Mouse (Mus musculus) layer of hippocampus, adult 9-10 months (tissue): Measurements from ENCODE around the gene Myog.

ENCODE experiments used
- DNase-seq: peaks from one replicate; pipeline ENCODE4 v3.0.0; 2022; ENCODE audit warnings: low spot score

The Myog gene

DNA sequence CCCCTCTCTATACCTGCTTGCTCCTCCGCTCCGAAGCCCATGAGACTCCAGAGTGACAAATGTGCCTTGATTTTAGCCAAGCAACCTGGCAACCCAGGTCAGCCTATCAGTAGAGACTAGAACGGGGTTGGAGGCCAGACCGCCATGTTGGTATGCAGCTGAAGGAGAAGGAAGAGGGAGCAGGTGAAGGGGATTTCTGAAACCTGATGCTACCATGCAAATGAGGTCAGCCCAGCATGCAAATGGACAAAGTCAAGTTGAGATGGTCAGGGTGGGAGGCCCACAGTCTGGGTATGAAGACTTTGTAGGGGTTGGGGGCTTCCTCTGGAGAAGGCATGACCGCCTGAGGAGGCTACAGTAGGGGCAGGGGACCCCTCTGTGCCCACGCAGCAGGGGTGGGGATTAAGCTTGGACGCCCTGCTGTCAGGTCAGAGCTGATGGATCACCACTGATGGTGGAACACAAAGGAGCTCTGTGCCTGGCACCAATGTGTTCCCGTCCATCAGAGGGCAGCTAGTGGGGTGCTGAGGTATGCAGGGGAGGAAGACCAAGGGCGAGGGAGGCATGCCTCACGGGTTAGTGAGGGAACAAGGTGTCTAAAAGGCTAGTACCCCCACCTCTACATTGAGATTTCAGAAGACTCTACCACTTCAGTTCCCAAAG lies 4.2 kb upstream of the Myog start:
- no peak for DNase-seq

DNA sequence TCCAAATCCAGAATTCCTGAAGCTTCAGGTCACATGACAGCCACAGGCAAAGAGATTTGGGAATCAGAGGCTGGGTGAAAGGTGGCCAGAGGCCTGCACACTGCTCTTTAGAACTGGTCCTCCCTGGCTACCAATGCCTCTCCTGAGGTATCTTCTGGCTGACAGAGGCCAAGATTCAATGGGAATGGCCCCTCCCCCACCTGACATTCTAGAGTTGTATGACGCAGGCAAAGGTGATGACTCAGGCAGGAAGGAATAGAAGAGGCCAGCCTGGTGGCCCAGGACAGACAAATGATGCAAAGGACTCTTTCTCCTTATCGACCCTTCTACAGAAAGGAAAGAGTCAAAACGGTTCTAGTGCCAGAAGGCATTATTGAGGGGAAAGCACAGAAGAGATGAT lies 1.6 kb upstream of the Myog start:
- no peak for DNase-seq

DNA sequence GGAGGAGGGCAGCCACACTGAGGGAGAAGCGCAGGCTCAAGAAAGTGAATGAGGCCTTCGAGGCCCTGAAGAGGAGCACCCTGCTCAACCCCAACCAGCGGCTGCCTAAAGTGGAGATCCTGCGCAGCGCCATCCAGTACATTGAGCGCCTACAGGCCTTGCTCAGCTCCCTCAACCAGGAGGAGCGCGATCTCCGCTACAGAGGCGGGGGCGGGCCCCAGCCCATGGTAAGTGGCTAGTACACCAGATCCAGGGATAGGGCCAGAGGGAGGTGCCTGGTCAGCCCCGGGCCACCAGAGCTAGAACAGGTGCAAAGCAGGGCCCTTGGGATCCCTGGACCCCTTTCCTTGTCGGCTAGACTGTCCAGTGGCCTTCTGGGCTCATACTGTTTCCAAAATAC lies 511 bp downstream of the Myog start:
- DNase-seq: no peak

DNA sequence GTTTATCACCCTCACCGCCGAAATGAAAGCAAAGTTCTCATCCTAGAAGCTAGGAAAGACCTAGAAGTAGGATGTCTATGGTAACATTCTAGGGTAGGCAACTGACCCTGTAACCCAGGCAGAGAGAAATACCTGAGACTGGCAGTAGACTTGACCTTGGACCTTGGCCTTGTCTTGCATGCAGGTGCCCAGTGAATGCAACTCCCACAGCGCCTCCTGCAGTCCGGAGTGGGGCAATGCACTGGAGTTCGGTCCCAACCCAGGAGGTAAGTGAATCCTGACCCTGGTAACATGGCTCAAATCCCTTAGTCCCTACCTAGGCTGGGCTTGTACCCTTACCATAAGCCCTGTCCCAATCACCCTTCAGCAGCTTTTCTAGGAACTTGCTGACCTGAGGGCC lies 1.1 kb downstream of the Myog start:
- DNase-seq: no peak

DNA sequence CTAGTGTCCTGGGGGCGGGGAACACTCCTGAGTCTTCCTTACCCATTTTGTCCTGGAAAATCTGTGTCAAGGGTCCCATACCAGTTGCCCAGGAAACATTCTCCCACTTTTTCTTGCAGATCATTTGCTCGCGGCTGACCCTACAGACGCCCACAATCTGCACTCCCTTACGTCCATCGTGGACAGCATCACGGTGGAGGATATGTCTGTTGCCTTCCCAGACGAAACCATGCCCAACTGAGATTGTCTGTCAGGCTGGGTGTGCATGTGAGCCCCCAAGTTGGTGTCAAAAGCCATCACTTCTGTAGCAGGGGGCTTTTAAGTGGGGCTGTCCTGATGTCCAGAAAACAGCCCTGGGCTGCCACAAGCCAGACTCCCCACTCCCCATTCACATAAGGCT lies 1.8 kb downstream of the Myog start:
- DNase-seq: no peak

DNA sequence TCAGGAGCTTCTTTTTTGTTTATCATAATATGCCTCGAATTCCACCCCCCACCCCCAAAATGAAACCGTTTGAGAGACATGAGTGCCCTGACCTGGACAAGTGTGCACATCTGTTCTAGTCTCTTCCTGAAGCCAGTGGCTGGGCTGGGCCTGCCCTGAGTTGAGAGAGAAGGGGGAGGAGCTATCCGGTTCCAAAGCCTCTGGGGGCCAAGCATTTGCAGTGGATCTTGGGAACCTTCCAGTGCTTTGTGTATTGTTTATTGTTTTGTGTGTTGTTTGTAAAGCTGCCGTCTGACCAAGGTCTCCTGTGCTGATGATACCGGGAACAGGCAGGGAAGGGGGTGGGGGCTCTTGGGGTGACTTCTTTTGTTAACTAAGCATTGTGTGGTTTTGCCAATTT lies 2.3 kb downstream of the Myog start:
- DNase-seq: no peak

DNA sequence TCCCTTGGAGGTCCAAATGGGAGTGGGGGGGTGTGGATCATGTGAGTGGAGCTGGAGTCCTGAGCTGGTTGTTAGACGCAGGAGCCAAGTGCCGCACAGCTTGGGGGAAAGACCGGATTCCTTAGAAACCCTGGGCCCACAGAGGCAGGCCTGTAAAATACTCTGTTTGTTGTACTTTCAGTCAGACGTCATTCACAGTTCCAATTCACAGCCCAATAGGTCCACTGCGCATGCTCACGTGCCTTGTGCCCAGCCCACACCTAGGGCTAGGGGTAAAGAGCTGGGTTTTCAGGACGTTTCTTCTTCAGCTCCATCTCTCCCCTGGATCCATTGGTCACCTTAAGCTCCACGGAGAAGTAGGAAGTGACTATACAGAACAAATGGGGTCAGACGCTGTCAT lies 2.8 kb downstream of the Myog start:
- DNase-seq: no peak

DNA sequence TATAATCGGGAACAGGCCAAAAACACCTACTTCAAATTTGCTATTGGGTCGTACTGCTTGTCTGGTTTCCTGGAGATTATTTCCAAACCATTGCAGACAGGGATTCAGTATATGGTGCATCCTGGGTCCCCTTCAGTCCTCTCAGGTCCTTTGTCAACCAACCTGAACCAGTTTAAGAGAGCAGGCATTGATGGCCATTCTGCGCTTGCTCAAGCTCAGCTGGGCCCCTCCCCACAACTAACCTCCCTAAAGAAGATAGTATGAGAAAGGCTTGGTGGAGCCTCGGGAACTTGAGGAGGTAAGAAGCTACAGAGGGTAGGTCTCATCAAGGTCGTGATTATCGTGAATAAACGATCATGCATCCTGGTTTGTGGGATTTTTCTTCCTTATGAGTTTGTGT lies 3.5 kb downstream of the Myog start:
- DNase-seq: no peak

DNA sequence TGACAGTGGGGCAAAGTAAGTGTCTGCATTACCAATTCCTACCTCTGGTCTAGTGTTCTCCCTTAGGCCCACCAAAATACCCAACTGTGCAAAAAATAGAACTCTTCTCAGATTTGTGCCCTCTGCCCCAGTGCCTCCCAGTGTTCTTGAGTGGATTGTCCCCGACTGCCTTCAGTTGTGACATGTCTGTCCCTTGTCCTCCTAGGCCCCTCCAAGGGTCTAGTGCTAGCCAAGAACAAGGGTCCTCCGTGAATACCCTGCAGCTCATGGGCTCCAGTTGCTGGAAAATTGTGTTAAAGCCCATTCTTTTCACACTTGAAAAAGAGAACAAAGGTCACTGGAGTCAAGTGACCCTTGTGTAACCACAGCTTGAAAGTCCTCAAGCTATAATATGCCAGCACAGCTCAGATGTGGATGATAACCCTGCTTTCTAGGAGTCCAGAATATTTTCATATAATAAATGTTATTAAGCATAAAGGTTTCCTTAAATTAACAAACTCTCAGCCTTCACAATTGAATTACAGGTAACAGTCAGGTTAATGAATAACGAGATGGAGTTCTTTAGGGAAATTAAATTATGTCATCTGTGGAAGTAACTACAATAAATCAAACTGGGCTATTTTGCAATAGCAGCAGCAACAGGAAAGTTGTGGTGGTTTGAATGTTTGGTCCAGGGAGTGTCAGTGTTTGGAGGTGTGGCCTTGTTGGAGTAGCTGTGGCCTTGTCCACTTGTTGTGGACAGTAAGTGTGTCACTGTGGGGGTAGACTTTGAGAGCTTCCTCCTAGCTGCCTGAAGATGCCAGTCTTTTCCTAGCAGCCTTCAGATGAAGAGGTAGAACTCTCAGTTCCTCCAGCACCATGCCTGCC lies 4.2 kb downstream of the Myog start:
- DNase-seq: no peak

DNA sequence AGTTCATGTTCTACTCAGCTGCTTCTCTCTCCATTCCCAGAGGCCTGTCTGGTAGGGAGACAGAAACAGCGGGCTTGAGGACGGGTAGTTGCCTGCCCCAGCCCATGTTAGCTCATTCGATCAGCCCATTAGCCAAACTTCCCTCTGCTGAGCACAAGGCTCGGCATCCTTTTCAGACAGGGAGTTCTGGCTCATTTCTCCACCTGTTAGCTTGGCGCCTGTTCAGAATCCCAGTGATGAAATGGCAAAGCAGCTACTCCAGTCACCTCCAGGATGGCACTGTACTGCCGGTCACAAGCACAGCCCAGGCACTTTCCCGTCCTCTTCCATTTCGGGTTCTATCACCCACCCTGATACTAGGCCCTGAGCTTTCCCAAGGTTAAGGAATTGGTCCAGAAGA lies 7.5 kb downstream of the Myog start:
- DNase-seq: no peak

DNA sequence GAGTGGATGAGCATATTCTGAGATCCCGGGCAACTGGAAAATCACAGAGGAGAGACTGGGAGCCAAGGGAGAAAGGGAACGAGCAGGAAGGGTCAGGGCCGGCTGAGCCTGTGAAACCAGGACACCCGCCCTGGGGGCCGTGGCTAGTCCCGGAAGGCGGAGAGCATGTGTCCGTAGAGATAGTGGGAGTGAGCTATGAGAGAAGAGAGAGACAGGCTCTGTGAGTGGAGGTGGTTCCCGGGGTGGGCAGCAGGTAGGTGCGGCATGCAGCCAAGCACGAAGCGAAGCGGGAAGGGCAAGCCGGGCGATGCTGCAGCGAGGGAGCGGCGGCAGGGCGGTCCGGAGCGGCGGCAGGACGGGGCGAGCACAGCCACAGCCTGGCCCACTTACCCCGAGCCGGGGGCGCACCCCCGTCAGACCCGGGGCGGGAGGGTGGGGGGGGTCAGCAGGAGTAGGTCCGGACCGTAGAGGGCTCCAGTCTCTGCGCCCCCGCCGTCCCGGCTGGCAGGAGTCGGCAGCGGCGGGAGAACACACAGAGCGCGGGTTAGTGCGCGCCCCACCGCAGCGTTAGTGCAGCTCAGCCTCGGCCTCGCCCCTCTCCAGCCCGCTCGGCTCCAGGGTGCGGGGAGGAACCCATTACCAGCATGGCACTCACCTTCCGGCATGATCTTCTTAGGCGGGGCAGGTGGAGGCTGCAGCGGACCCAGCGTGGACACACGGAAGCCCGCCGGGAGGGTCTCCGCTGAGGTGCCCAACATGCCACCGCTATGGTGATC lies 9.0 kb downstream of the Myog start:
- no peak for DNase-seq

DNA sequence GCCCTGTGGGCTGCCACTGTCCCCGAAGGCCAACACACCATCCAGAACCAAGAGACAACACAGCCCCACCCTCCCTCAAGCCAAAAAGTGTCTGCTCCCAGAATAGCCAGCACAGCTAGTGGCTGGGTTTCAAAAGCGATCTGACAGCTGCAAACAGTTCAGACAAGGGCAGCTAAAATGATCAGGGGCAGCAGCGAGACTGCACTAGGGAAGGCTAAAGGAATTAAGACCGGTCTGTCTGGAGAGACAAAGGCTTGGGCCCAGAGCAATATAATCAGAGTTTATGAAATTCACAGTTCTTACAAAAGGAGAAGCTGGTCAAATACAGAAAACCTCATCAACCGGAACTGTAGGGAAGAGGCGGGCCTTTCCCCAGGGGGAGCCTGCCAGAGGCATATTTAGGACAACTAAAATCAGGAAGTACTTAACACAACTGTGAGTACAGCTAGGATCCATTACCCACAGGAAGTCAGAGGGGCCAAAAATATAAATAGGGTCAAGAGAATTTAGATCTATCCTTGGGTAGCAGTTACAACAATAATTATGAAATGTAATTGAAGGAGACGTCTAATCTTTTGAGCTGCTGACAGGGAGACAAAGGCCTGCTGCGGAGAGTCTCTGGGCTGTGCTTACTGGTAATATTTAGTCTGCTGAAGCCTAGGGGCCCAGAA lies 12.9 kb downstream of the Myog start:
- DNase-seq: no peak

DNA sequence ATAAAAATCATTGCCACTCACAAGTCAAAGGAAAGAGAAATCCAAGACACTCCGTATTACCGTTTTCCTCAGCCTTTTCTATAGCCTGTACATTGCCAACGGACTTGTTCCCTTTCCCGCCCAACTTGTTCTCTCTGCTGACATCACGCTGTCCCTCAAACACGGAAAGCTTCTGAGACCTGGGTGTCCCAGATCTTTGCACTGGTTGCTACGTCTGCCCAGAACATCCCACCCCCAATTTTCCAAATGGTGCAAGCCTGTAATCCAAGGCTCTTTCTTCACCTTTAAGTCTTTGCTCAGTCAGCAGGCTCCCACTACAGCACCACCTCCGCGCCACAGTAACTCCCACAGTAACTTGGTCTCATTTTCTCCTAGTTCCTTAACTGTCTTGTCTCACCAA lies 15.2 kb downstream of the Myog start:
- DNase-seq: no peak

DNA sequence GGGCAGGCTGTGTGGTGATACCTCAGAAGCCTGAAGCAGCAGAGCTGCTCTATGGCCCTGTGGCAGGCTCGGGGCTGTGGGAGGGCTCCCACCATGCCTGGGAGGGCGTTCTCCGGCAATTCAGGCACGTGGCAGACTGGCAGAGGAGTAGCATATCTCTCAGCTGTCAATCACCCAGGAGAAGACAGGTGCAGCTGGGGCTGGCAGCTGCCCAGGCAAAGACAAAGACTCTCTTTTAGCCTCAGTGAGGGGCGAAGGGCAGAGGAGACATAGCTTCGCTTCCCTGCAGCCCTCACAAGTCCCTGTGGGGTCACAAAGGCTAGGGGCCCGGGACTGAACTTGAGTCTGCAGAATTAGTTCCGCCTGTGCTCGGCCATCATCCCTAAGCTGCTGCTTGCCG lies 17.6 kb downstream of the Myog start:
- DNase-seq: no peak

DNA sequence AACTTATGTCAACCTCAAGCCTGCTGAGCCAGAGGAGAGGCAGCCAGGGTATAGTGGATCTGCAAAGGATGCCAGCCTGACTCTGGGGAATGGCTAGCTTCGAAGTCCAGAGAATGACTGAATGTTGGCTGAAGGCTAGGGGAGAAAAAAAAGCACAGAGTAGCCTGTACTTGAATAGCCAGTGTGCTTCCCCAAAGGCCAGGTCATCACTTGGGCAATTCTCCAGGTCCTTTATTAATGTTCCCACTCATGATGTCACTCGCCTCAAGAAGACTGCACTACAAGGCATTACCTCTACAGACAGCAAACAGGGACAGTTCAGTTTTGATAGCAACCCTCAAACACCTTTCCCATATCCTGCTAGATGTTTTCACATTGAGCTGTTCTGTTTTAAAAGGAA lies 20.5 kb downstream of the Myog start:
- no peak for DNase-seq

DNA sequence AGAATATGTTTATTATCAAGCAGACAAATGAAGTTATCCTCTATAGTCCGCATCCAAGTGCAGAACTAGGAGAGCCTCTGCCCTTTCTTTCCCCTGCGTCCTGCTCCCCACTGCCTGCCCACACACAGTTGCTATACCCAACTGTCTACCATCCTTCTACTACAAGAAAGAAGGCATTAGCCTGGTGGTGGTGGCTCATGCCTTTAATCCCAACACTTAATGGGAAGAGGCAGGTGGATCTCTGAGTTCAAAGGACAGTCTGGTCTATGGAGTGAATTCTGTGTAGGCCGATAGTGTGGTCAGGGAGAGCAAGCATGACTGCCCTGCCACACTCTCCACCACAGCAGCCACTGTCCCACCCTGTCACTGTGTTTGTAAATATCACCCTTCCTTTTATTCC lies 20.9 kb downstream of the Myog start:
- DNase-seq: no peak

DNA sequence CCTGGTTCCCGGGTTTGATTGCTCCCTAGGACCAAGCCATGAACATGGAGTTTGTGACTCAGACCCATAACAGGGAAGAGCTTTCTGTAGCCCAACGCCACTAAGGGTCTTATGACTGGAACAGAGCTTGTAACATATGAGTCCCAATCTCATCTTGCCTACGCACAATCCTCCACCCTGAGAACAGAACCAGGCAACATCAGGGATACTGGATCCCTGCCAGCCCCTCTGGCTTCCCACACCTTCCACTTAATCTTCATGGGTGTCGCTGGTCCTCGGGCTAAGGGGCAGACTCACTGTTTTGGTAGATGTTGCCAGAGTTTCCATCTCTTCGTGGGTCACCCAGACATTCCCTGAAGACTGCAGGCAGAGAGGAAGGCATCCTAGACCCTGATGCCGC lies 22.0 kb downstream of the Myog start:
- DNase-seq: no peak

DNA sequence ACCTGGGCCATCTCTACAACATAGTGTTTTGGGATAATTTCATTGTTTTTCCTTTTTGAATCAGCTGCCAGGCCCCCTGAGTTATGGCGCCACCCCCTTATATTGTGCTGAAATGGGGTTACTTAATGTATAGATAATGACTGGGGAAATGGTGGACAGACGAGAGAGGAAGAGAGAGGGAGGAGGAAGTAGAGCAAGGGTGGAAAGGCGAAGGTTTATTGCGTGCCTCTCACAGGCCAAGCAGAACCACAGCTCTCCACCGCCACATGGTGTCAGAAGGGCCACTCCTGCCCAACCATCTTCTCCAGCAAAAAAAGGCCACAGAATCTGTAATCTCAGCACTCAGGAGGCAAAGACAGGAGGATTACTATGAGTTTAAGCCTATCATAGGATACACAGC lies 25.4 kb downstream of the Myog start:
- no peak for DNase-seq

DNA sequence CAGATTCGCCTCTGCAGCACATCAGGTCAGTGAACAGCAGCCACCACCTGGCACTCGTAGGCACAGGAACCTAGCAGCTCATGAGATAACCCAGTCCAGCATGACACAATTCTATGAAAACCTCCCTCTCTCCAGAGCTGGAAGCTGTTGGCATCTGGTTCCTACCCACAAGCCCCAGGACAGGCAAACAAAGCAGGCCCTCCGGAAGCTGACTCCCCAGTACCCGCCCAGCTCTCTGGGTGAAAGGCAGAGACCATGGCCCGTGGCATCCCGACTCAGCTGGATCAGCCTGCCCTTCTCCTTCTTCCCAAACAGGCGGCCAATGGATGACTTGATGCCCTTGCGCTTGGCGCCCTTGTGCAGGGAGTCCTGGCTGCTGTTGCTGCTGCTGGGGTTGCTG lies 26.6 kb downstream of the Myog start:
- DNase-seq: no peak

DNA sequence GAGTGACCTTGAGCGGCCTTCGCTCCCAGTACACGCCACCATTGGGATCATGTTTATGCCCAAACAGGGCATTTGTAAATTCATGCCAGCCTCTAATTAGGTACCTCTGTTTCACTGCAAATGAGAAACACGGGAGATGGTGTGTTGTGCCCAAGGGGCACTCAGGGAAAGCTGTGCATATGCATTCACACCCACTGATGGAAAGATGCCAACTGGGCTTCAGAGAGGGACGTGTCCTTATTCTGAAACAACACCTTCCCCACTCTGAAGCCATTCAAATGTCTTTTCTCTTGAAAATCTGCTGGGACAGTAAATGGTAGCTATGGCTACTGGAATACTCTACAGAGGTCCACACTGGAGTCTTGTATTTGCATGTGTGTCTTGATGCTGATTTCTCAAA lies 28.5 kb downstream of the Myog start:
- DNase-seq: no peak

DNA sequence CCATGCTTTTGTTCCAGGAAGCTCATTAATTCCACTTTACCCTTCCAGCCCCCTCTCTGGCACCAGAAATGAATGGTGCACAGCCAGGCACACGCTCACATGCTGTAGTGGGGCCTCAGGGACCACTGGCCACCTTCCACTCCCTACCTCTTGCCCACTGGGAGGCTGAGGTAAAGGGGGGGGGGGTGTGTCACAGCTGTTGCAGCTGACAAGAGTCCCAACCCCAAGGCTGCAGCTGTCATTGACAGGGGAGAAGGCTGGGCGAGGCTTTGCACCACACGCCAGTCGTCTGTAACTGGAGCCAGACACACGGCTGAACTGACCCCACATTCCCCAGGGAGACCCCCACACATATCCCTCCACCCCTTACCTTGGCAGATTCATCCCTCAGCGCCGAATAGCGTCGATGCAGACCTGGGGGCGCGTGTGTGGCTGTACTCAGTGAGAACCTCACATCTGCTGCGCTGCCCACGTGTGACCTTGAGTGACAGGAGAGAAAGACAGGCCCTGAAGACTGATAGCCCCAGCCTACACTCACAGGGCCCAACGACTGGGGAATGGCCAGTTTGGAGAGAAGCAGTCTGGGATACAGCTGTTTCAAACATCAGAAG lies 31.0 kb downstream of the Myog start:
- no peak for DNase-seq

DNA sequence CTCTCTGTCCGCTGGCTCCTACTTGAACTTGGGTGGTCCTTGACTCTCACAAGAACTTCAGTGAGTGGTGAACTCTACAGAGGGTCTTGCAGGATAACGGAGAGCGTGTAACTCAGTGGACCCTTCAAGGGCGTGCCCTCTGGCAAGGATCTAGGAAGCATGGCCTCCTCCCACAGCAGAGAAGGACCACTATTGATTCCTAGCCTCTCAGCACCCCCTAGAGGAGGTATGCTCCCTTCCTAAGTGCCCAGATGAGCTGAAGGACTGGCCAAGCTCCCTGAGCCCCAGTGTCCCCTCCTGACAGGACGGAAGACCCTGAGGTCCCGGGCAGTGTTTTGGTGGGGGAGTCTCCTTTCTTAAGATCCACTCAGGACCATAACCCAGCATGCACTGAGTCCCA lies 32.8 kb downstream of the Myog start:
- DNase-seq: no peak
